Mouse (Mus musculus) forebrain, postnatal 0 days (tissue): ENCODE measurements around the gene Gm49383. TPM values are rescaled to one million over a fixed set of nuclear protein-coding genes. Genes with fewer than 3 reads are reported as not detected.

Experiments
- ATAC-seq: fragments of 200-750 bp; cut with Nextera tagmentation; 2 replicates; pipeline ENCODE4 v1.8.0; 2017; ENCODE audit warnings: mild to moderate bottlenecking, moderate library complexity
- DNase-seq: peaks from one replicate; pipeline ENCODE4 v3.0.0-alpha.2; 2015
- H3K27ac ChIP-seq: fragments of 300-500 bp; sonication (generic); 2 replicates; pipeline ENCODE4 v1.5.1; 2014; ENCODE audit warnings: low read depth, mild to moderate bottlenecking, antibody characterized with exemption, low read length, moderate library complexity, mixed read lengths
- H3K27me3 ChIP-seq: fragments of 300-500 bp; sonication (generic); 2 replicates; pipeline ENCODE4 v1.6.1; 2014; ENCODE audit warnings: mild to moderate bottlenecking, low read length, mixed read lengths; ENCODE audit not compliant: insufficient read depth
- H3K36me3 ChIP-seq: fragments of 300-500 bp; sonication (generic); 2 replicates; pipeline ENCODE4 v1.6.1; 2014; ENCODE audit warnings: mild to moderate bottlenecking, moderate library complexity; ENCODE audit not compliant: insufficient read depth
- H3K4me1 ChIP-seq: fragments of 300-500 bp; sonication (generic); 2 replicates; pipeline ENCODE4 v1.6.1; 2014; ENCODE audit warnings: antibody characterized with exemption; ENCODE audit not compliant: insufficient read depth
- H3K4me2 ChIP-seq: fragments of 300-500 bp; sonication (generic); 2 replicates; pipeline ENCODE4 v1.6.1; 2014; ENCODE audit warnings: low read depth, mild to moderate bottlenecking, moderate library complexity
- H3K4me3 ChIP-seq: fragments of 300-500 bp; sonication (generic); 2 replicates; pipeline ENCODE4 v1.5.1; 2014; ENCODE audit warnings: low read depth, low read length, mixed read lengths
- H3K9ac ChIP-seq: fragments of 300-500 bp; sonication (generic); 2 replicates; pipeline ENCODE4 v1.6.1; 2014; ENCODE audit warnings: mild to moderate bottlenecking
- H3K9me3 ChIP-seq: fragments of 300-500 bp; sonication (generic); 2 replicates; pipeline ENCODE4 v1.6.1; 2016; ENCODE audit warnings: low read length
- CTCF ChIP-seq: sonication (generic); IDR thresholded peaks from 2 replicates; pipeline ENCODE4 v1.5.1; 2016; ENCODE audit warnings: antibody characterized with exemption, control low read depth, low read depth
- WGBS: fragments of 180-500 bp; shearing (Covaris S2); extraction: QIAGEN DNeasy Blood & Tissue Kit; methylation state at CpG from one replicate; pipeline ENCODE4 v1.1.7; 2014; 5-methylcytosine and 5-hydroxymethylcytosine counted together
- polyA plus RNA-seq: library from polyadenylated mRNA; unstranded; fragments of >200 nt; fragmentation: Nextera tagmentation; extraction: Ambion mirVana; gene quantifications from 2 replicates; pipeline ENCODE4 v1.2.1, GENCODE M21; 2015
- total RNA-seq: library from RNA; depleted of rRNA; stranded (reverse); fragments of >200 nt; gene quantifications from 2 replicates; pipeline ENCODE4 v1.2.3, GENCODE M21; 2014

The Gm49383 gene
- total and polyA plus RNA-seq, 2 experiments from 2014 or later: 5.7 to 8.8 TPM

DNA sequence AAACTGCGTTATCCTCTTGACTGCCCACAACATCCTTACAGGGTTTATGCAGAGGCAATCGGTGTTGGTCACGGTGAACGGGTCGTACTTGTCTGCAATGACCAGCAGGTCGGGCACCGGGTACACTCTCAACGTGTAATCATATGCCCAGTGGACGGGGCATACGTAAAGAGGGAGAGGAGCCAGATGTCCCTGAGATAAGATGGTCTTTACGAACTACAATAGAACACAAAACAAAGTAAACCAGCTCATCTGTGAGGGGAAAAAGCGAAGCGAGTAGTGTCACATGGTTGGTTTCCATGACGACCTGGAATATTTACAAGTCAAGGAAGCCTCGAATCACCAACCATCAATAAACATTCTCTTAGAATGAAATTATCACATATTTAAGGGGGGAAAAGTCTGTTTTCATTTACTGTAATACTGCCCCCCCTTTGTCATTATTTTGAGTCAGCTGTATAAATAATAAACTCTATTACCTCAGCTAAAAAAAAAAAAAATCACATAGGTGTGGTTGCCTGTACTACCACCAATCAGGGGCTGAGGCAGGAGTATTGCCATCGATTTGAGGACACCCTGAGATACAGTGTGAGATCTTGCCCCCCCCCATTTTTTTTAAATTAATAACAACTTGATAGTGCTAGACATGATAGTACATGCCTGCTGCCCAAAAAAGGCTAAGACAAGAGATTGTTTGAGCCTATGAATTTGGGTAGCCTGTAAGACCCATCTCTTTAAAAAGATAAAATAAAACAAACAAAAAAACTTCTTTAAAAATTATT, 7.3 kb upstream of the Gm49383 start, which contains the start of gene Gm49384:
Gm49384 (minus strand) TSS at position 216 of the 782 bp plus-strand sequence.
- H3K4me2 ChIP-seq: peak within 1 kb of the TSS; percentile 21
- DNase-seq (peak; percentile 68), ATAC-seq (peak; percentile 51)
- TF ChIP-seq CTCF: no peak
- H3K36me3 ChIP-seq: peaks cover 9% of the 10 kb centered on the region; the same call in 1 of the 2 replicates
- WGBS: 66% methylated on average over 16 of the region's 16 CpGs
- no peak within 1 kb of the TSS for H3K4me3 ChIP-seq
- no peaks in the 10 kb centered on the region for H3K9me3 ChIP-seq
- H3K27ac ChIP-seq: no peak within 1 kb of the TSS
- no peaks in the 10 kb centered on the region for H3K4me1 ChIP-seq
- H3K9ac ChIP-seq: no peak within 1 kb of the TSS
- H3K27me3 ChIP-seq: no peaks in the 10 kb centered on the region

DNA sequence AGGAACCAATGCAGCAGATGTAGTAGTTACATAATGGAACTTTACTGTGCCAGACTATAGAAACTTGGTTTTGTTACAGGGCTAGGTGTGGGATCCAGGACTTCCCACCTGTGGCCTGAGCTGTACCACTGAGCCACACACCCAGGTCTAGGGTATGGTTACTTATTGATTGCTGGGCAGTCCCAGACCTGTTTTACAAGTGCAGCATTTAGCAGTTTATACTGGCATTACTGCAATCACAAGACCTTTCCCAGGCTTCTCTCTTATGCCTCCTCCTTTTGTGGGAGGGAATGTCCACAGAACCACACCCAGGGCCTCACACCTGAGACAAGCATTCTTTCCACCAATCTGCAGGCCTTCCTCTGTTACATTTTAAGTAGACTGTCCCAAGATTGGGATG, 2.1 kb upstream of the Gm49383 start:
- Histone ChIP-seq H3K27ac (no peak overlapping the region), H3K27me3 (no peaks in the 10 kb centered on the region), H3K4me1 (peaks cover 17% of the 10 kb centered on the region), H3K4me3 (no peak overlapping the region), H3K36me3 (peaks cover 9% of the 10 kb centered on the region; the same call in 1 of the 2 replicates), H3K9me3 (no peaks in the 10 kb centered on the region), H3K4me2 (peak overlapping the region; percentile 96), H3K9ac (no peak overlapping the region)
- no peak for ATAC-seq
- no peak for DNase-seq
- no peak for TF ChIP-seq CTCF

DNA sequence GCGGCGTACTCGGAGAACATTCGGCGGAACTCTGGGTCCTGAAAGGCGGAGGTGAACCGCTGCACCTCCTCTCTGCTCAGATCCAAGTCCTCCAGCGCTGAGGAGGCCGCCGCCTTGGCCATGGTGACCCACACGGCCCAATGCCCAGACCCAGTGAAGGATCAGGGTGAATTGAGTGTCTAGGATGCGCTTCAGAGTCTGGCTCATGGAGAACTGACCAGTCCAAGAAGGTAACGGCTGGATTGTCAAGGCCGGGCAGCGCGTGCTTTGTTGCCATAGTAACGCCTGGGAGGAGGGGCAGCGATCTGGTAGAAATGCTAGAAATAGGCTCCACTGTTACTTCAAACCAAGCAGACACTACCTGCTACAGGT, 1.2 kb upstream of the Gm49383 start, which contains the start of gene Dnaaf2:
Dnaaf2 (minus strand) TSS at position 266 of the 372 bp plus-strand sequence.
- Histone ChIP-seq H3K27ac (peak within 1 kb of the TSS; percentile 94), H3K9me3 (no peaks in the 10 kb centered on the region), H3K4me3 (peak within 1 kb of the TSS; percentile 94), H3K4me1 (peaks cover 17% of the 10 kb centered on the region), H3K36me3 (peaks cover 9% of the 10 kb centered on the region; the same call in 1 of the 2 replicates), H3K9ac (peak within 1 kb of the TSS; percentile 88), H3K4me2 (peak within 1 kb of the TSS; percentile 96), H3K27me3 (no peaks in the 10 kb centered on the region)
- peak; percentile 25 for ATAC-seq
- no peak for TF ChIP-seq CTCF
- DNase-seq: peak; percentile 65
- 0% methylated on average over 18 of the region's 18 CpGs for WGBS

DNA sequence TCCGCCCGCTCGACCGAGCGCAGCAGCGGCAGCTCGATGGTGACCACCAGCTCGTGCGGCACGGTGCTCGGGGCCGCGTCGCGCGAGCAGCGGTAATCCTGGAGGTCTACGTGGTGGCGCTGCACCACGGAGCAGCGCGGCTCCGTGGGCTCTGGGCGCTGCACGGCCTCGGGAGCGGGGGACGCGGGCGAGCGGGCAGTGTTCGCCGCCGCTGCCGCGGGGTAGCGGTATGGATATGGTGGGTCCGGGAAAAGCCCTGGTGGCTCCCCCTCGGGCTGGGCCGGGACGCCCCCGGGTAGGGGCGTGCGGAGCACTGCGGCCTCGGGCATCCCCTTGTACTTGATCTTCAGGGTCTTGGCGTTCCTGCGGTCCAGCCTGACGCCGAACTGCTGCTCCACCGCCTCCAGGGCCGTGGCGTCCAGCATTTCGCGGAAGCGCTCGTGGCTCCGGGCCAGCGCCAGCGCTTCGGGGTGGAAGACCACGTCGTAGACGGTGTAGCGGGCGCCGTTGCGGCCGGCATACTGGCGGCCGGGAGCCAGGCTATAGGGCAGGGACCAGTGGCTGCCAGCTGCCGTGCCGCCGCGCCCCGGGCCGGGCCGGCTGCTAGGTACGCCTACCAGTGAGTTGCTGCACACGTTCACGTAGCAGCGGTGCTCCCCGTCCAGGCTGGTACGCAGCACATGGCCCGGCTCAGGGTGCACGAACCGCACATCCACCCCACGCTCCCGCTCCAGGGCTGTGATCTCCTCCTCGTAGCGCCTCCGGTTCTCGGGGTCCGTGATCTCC, 667 bp upstream of the Gm49383 start:
- peaks cover 17% of the 10 kb centered on the region for H3K4me1 ChIP-seq
- H3K27me3 ChIP-seq: no peaks in the 10 kb centered on the region
- H3K4me2 ChIP-seq: peak overlapping the region; percentile 96
- peak; percentile 77 for ATAC-seq
- H3K4me3 ChIP-seq: peak overlapping the region; percentile 94
- peak overlapping the region; percentile 88 for H3K9ac ChIP-seq
- 0 out of 2 replicates have a peak, but pooled peaks have one; percentile 19 for TF ChIP-seq CTCF
- DNase-seq: peak; percentile 60
- H3K27ac ChIP-seq: peak overlapping the region; percentile 94
- peaks cover 9% of the 10 kb centered on the region; the same call in 1 of the 2 replicates for H3K36me3 ChIP-seq
- H3K9me3 ChIP-seq: no peaks in the 10 kb centered on the region
- 4% methylated on average over 91 of the region's 94 CpGs for WGBS

DNA sequence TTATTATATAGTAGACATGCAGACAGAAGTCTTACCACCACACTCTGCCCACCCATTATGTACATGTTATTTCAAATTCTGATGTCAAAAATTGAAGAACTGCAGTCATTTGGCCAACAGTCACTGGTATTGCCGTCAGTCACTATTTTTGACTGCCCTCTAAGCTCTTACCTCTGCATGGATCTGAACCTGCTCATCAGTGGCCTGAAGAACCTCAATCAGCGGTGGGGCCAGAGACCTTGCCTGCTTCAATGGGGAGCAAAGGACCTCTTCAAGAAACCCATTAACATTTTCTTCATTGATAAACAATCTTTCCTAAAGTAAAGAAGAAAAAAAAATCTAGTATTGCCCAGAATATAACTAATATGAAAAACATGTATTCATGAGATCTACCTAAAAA, 4.3 kb downstream of the Gm49383 start:
- H3K9me3 ChIP-seq: no peaks in the 10 kb centered on the region
- no peak overlapping the region for H3K4me3 ChIP-seq
- ATAC-seq (no peak), DNase-seq (no peak)
- peaks cover 6% of the 10 kb centered on the region; the same call in 1 of the 2 replicates for H3K4me1 ChIP-seq
- TF ChIP-seq CTCF: no peak
- H3K27me3 ChIP-seq: no peaks in the 10 kb centered on the region
- H3K9ac ChIP-seq: no peak overlapping the region
- no peak overlapping the region for H3K4me2 ChIP-seq
- H3K36me3 ChIP-seq: peaks cover 4% of the 10 kb centered on the region; the same call in 1 of the 2 replicates
- WGBS: 91% methylated on average over 2 of the region's 2 CpGs
- H3K27ac ChIP-seq: no peak overlapping the region

DNA sequence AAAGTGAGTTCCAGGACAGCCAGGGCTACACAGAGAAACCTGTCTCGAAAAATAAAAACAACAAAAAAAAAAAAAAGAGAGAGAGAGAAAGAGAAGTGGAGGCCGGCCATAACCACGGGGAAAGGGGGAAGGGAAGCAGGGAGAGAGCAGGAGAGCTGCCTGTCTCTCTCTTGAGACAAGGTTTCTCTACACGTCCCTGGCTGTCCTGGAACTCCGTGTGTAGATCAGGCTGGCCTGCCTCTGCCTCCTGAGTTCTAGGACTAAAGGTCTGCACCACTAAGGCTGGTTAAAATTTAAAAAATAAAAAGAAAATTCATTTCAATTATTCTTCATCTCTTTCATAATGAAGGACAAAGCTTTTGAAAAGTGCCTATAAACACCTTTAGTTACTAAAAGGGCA, 5.5 kb downstream of the Gm49383 start:
- WGBS: 94% methylated on average over 5 of the region's 5 CpGs
- H3K4me3 ChIP-seq: no peak overlapping the region
- ATAC-seq (no peak), DNase-seq (no peak)
- TF ChIP-seq CTCF: no peak
- no peak overlapping the region for H3K4me2 ChIP-seq
- H3K9me3 ChIP-seq: no peaks in the 10 kb centered on the region
- no peak overlapping the region for H3K27ac ChIP-seq
- no peak overlapping the region for H3K9ac ChIP-seq
- H3K4me1 ChIP-seq: peaks cover 11% of the 10 kb centered on the region; the same call in 1 of the 2 replicates
- peaks cover 4% of the 10 kb centered on the region; the same call in 1 of the 2 replicates for H3K36me3 ChIP-seq
- no peaks in the 10 kb centered on the region for H3K27me3 ChIP-seq
